ENCODE assay signal across 8 mouse cellular contexts in the genomic region with DNA sequence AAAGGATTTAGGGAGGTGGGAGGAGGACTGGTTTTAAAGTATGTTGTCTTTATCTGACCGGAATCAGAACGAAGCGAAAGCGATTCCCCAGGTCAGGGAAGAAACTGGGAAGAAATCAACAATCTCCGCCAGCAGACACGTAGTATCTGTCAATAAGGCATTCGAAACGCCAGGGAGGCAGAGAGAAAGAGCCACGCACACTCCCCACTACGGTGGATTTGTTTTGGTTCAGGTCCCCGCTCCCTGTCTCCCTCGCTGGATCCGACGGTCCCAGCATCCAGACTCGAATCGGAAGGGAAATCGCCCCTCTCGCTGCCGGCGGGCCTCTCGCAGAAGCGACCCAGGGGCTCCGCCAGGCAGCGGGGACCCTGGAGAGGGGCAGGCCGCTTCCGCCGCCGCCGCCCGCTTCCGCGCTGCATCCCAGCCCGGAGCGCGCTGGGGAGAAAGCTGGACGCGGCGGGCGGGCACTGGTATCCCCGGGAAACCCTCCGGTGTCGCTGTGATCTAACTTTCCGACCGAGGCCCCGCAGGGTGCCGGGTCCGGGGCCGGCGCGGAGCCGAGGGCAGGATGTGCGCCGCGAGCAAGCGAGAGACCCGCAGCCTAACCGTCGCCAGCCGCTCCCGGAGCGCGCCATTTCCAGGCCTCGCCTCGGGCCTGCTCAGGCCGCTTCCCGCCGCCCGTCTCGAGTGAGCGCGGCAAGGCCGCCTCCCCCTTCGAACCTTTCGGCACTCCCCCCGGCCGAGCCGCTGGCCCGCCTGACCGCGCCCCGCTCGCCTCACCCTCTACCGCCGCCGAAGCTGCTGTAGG. TPM values are rescaled to one million over a fixed set of nuclear protein-coding genes. Genes with fewer than 3 reads are reported as not detected.
A peak's percentile ranks its signal among the peaks of the same experiment; 100 is the strongest.
DNase-seq lines count a peak whose midpoint lies in the region; ATAC-seq and TF ChIP-seq lines count a peak whose summit lies in the region.

No protein-coding gene starts in this region.

- intact Hi-C loops in gastrocnemius, postnatal 14 days (cut with DNase I; ENCODE audit: low total_unique reads) = no loop called here

- ATAC-seq in hindbrain, embryonic 13.5 days (ENCODE audit: low FRiP score) = peak; percentile 79
- ATAC-seq in midbrain, embryonic 12.5 days (ENCODE audit: low FRiP score, low read depth) = peak; percentile 86; the same call in 1 of the 2 replicates

- no peak for TF ChIP-seq POLR2A in cerebellum, adult 2 months (IDR thresholded peaks at IDR 0.05; ENCODE audit: borderline replicate concordance, insufficient read depth, low read length)

- no peaks in the 10 kb centered on the region for H3K9me3 ChIP-seq in hindbrain, embryonic 13.5 days
- H3K9me3 ChIP-seq in midbrain, embryonic 12.5 days = no peaks in the 10 kb centered on the region

- no peak for DNase-seq in cerebellum, adult 2 months
- DNase-seq in cerebellum, adult 9-11 months = no peak
- peak; percentile 25 for DNase-seq in spleen, adult 12 weeks (ENCODE audit: low spot score)
- no peak for DNase-seq in spleen, postnatal 10 days (ENCODE audit: low spot score in 2 of 2)
- no peak for DNase-seq in gastrocnemius, postnatal 14 days
- no peak for DNase-seq in kidney, postnatal 36 days

- H3K4me2 ChIP-seq in hindbrain, embryonic 13.5 days = peak overlapping the region; percentile 87
- H3K4me2 ChIP-seq in midbrain, embryonic 12.5 days (replicated peaks) = peak overlapping the region; percentile 79

- H3K9ac ChIP-seq in hindbrain, embryonic 13.5 days = peak overlapping the region; percentile 100
- H3K9ac ChIP-seq in midbrain, embryonic 12.5 days (replicated peaks) = peak overlapping the region; percentile 99

- peak overlapping the region; percentile 72 for H3K4me3 ChIP-seq in cerebellum, adult 2 months (replicated peaks; ENCODE audit: insufficient read depth, low read depth, low read length)
- H3K4me3 ChIP-seq in hindbrain, embryonic 13.5 days = peak overlapping the region; percentile 99
- H3K4me3 ChIP-seq in midbrain, embryonic 12.5 days = peak overlapping the region; percentile 99

- H3K4me1 ChIP-seq in cerebellum, adult 2 months (ENCODE audit: control insufficient read depth, insufficient read depth, low read length) = no peaks in the 10 kb centered on the region
- H3K4me1 ChIP-seq in hindbrain, embryonic 13.5 days (replicated peaks) = peaks cover 20% of the 10 kb centered on the region
- peaks cover 12% of the 10 kb centered on the region for H3K4me1 ChIP-seq in midbrain, embryonic 12.5 days

- WGBS in cerebellum, adult 2 months = under 1% methylated on average over 84 of the region's 85 CpGs
- under 1% methylated on average over 73 of the region's 85 CpGs for WGBS in hindbrain, embryonic 13.5 days
- WGBS in midbrain, embryonic 12.5 days = under 1% methylated on average over 63 of the region's 85 CpGs

- TF ChIP-seq CTCF in cerebellum, adult 2 months (IDR thresholded peaks at IDR 0.05; ENCODE audit: borderline replicate concordance, insufficient read depth, low read depth, low read length) = no peak

- no peaks in the 10 kb centered on the region for H3K27me3 ChIP-seq in cerebellum, adult 2 months (ENCODE audit: control insufficient read depth, insufficient read depth, low read length)
- H3K27me3 ChIP-seq in hindbrain, embryonic 13.5 days = no peaks in the 10 kb centered on the region
- no peaks in the 10 kb centered on the region for H3K27me3 ChIP-seq in midbrain, embryonic 12.5 days

- peaks cover 24% of the 10 kb centered on the region for H3K36me3 ChIP-seq in hindbrain, embryonic 13.5 days
- peaks cover 25% of the 10 kb centered on the region for H3K36me3 ChIP-seq in midbrain, embryonic 12.5 days

- peak overlapping the region; percentile 91 for H3K27ac ChIP-seq in cerebellum, adult 2 months (ENCODE audit: insufficient read depth, low read length)
- peak overlapping the region; percentile 96 for H3K27ac ChIP-seq in hindbrain, embryonic 13.5 days
- peak overlapping the region; percentile 93 for H3K27ac ChIP-seq in midbrain, embryonic 12.5 days (replicated peaks)

RNA-seq across cellular contexts. Expression of gene Eif4h, which starts 0.6 kb away (rescaled TPM):
- polyA plus RNA-seq in cerebellum, adult 2 months (2012; rRNA removed) = 371 and 379 TPM in 2 replicates
- polyA plus RNA-seq in hindbrain, embryonic 13.5 days (2015; fragmentation: Nextera tagmentation; extraction: Ambion mirVana) = 336 and 347 TPM in 2 replicates
- polyA plus RNA-seq in midbrain, embryonic 12.5 days (2016; fragmentation: Nextera tagmentation; extraction: Ambion mirVana) = 441 and 455 TPM in 2 replicates
- total RNA-seq in gastrocnemius, postnatal 14 days (2021) = 100 to 1,000 TPM; 110 to 114 TPM

RNA-seq across cellular contexts. Expression of gene Lat2, which starts 23.8 kb away (rescaled TPM):
- polyA plus RNA-seq in cerebellum, adult 2 months (2012; rRNA removed) = 2.1 and 3.0 TPM in 2 replicates
- 5.7 and 6.0 TPM in 2 replicates for polyA plus RNA-seq in hindbrain, embryonic 13.5 days (2015; fragmentation: Nextera tagmentation; extraction: Ambion mirVana)
- polyA plus RNA-seq in midbrain, embryonic 12.5 days (2016; fragmentation: Nextera tagmentation; extraction: Ambion mirVana) = 3.4 and 3.6 TPM in 2 replicates
- 1 to 10 TPM; 1.3 to 1.5 TPM for total RNA-seq in gastrocnemius, postnatal 14 days (2021)

RNA-seq across cellular contexts. Expression of gene Limk1, which starts 49.7 kb away (rescaled TPM):
- 78.7 and 99.2 TPM in 2 replicates for polyA plus RNA-seq in cerebellum, adult 2 months (2012; rRNA removed)
- polyA plus RNA-seq in hindbrain, embryonic 13.5 days (2015; fragmentation: Nextera tagmentation; extraction: Ambion mirVana) = 21.6 and 23.4 TPM in 2 replicates
- 16.7 and 17.7 TPM in 2 replicates for polyA plus RNA-seq in midbrain, embryonic 12.5 days (2016; fragmentation: Nextera tagmentation; extraction: Ambion mirVana)
- 1 to 10 TPM; 5.5 to 7.2 TPM for total RNA-seq in gastrocnemius, postnatal 14 days (2021)

RNA-seq across cellular contexts. Expression of gene Rfc2, which starts 57.5 kb away (rescaled TPM):
- polyA plus RNA-seq in cerebellum, adult 2 months (2012; rRNA removed) = 113 and 116 TPM in 2 replicates
- polyA plus RNA-seq in hindbrain, embryonic 13.5 days (2015; fragmentation: Nextera tagmentation; extraction: Ambion mirVana) = 192 and 194 TPM in 2 replicates
- polyA plus RNA-seq in midbrain, embryonic 12.5 days (2016; fragmentation: Nextera tagmentation; extraction: Ambion mirVana) = 264 and 268 TPM in 2 replicates
- 10 to 100 TPM; 12.4 to 14.1 TPM for total RNA-seq in gastrocnemius, postnatal 14 days (2021)
